Mouse (Mus musculus): Measurements from ENCODE around the gene Ucp3. TPM values are rescaled to one million over a fixed set of nuclear protein-coding genes. Genes with fewer than 3 reads are reported as not detected.

Ucp3 gene
- total RNA-seq, 2 experiments from 2014 or later = 1.3 to 1.6 TPM

GRCm38 (mm10) chr7:100500276-100500977 is 27.6 kb downstream of the Ucp3 start:
- no peak for DNase-seq (ENCODE audit: low spot score in 2 of 2)

GRCm38 (mm10) chr7:100501027-100501843 is 28.4 kb downstream of the Ucp3 start:
- DNase-seq (ENCODE audit: low spot score in 2 of 2) = no peak

- no peak for DNase-seq (ENCODE audit: low spot score in 2 of 2)
Observed at GRCm38 (mm10) chr7:100501844-100502373, 29.1 kb downstream of the Ucp3 start.

GRCm38 (mm10) chr7:100502374-100502922 is 29.7 kb downstream of the Ucp3 start:
- no peak for DNase-seq (ENCODE audit: low spot score in 2 of 2)

GRCm38 (mm10) chr7:100503076-100503475 is 30.3 kb downstream of the Ucp3 start:
- no peak for DNase-seq (ENCODE audit: low spot score in 2 of 2)

GRCm38 (mm10) chr7:100504740-100505487 is 32.1 kb downstream of the Ucp3 start:
- DNase-seq (ENCODE audit: low spot score in 2 of 2) = no peak

- no peak for DNase-seq (ENCODE audit: low spot score in 2 of 2)
Observed at GRCm38 (mm10) chr7:100506494-100506893, 33.7 kb downstream of the Ucp3 start.

- DNase-seq (ENCODE audit: low spot score in 2 of 2) = no peak
Observed at GRCm38 (mm10) chr7:100508670-100509069, 35.9 kb downstream of the Ucp3 start.

- no peak for DNase-seq (ENCODE audit: low spot score in 2 of 2)
Observed at GRCm38 (mm10) chr7:100511602-100512001, 38.8 kb downstream of the Ucp3 start.

- DNase-seq (ENCODE audit: low spot score in 2 of 2) = no peak
Observed at GRCm38 (mm10) chr7:100514573-100514972, 41.8 kb downstream of the Ucp3 start, which contains the start of gene Dnajb13. Gene Dnajb13 (minus strand): TSS chr7:100514960.

- no peak for DNase-seq (ENCODE audit: low spot score in 2 of 2)
Observed at GRCm38 (mm10) chr7:100520204-100520603, 47.4 kb downstream of the Ucp3 start.

- peak; percentile 76 to 85 for DNase-seq (ENCODE audit: low spot score in 2 of 2)
Observed at GRCm38 (mm10) chr7:100520663-100521285, 48.0 kb downstream of the Ucp3 start.

- DNase-seq (ENCODE audit: low spot score in 2 of 2) = no peak
Observed at GRCm38 (mm10) chr7:100522222-100522621, 49.4 kb downstream of the Ucp3 start.

- no peak for DNase-seq (ENCODE audit: low spot score in 2 of 2)
Observed at GRCm38 (mm10) chr7:100524669-100525068, 51.9 kb downstream of the Ucp3 start.

- no peak for DNase-seq (ENCODE audit: low spot score in 2 of 2)
Observed at GRCm38 (mm10) chr7:100530766-100531165, 58.0 kb downstream of the Ucp3 start.

- DNase-seq (ENCODE audit: low spot score in 2 of 2) = no peak
Observed at GRCm38 (mm10) chr7:100533503-100533902, 60.7 kb downstream of the Ucp3 start.

GRCm38 (mm10) chr7:100534216-100534615 is 61.4 kb downstream of the Ucp3 start:
- DNase-seq (ENCODE audit: low spot score in 2 of 2) = no peak

GRCm38 (mm10) chr7:100535831-100536230 is 63.0 kb downstream of the Ucp3 start:
- DNase-seq (ENCODE audit: low spot score in 2 of 2) = no peak
